ENCODE assay signal across 8 mouse cellular contexts in genomic region chr7:29288942-29289638, GRCm38 (mm10). TPM values are rescaled to one million over a fixed set of nuclear protein-coding genes. Genes with fewer than 3 reads are reported as not detected.
DNase-seq lines count a peak whose midpoint lies in the region; ATAC-seq and TF ChIP-seq lines count a peak whose summit lies in the region.

TSS of gene Ppp1r14a (plus strand) at chr7:29289308.

- H3K4me3 ChIP-seq in kidney, adult 2 months (ENCODE audit: insufficient read depth, low read depth, low read length), result peak within 1 kb of the TSS; percentile 43
- H3K4me3 ChIP-seq in liver, embryonic 12.5 days, result peak within 1 kb of the TSS; percentile 59

- H3K27me3 ChIP-seq in kidney, adult 2 months (replicated peaks; ENCODE audit: control insufficient read depth, insufficient read depth, low read length), result no peaks in the 10 kb centered on the region
- peaks cover 59% of the 10 kb centered on the region for H3K27me3 ChIP-seq in liver, embryonic 12.5 days (replicated peaks)

- TF ChIP-seq CTCF in kidney, adult 2 months (conservative IDR thresholded peaks at IDR 0.05; ENCODE audit: insufficient read depth, insufficient read length, low read depth, low read length), result peak; percentile 64

- no peaks in the 10 kb centered on the region; the same call in 1 of the 2 replicates for H3K4me1 ChIP-seq in kidney, adult 2 months (ENCODE audit: control insufficient read depth, insufficient read depth, low read length)
- peaks cover 50% of the 10 kb centered on the region for H3K4me1 ChIP-seq in liver, embryonic 12.5 days

- peak in 1 of 2 experiments; percentile 59 for DNase-seq in left cerebral cortex, adult 18-20 months (ENCODE audit: low spot score in 2 of 2)
- DNase-seq in left cerebral cortex, adult 11 months (ENCODE audit: low spot score), result no peak
- DNase-seq in embryo, embryonic 10.5 days (ENCODE audit: low spot score), result peak; percentile 87
- DNase-seq in heart, adult 11 months, result peak; percentile 98
- DNase-seq in kidney, adult 2 months, result peak; percentile 65
- DNase-seq in naive thymus-derived CD4-positive, alpha-beta T cell, adult 2 months (ENCODE audit: low read depth), result peak; percentile 76
- peak; percentile 81 for DNase-seq in testis, postnatal 14 days (ENCODE audit: low spot score)

- peak within 1 kb of the TSS; percentile 85 for H3K4me2 ChIP-seq in liver, embryonic 12.5 days

- no peak for TF ChIP-seq POLR2A in kidney, adult 2 months (IDR thresholded peaks at IDR 0.05; ENCODE audit: low read depth, low read length)

- peak within 1 kb of the TSS; percentile 12; the same call in 1 of the 2 replicates for H3K27ac ChIP-seq in kidney, adult 2 months (ENCODE audit: insufficient read depth, low read depth, low read length)
- H3K27ac ChIP-seq in liver, embryonic 12.5 days, result no peak within 1 kb of the TSS

- ATAC-seq in liver, embryonic 12.5 days, result peak; percentile 46; the same call in 1 of the 2 replicates

- WGBS in kidney, adult 2 months, result 3% methylated on average over 59 of the region's 59 CpGs
- WGBS in liver, embryonic 12.5 days (ENCODE audit: insufficient replicate concordance), result 2% methylated on average over 59 of the region's 59 CpGs

- H3K9ac ChIP-seq in liver, embryonic 12.5 days, result peak within 1 kb of the TSS; percentile 51

- no peaks in the 10 kb centered on the region for H3K9me3 ChIP-seq in liver, embryonic 12.5 days (replicated peaks)

- H3K36me3 ChIP-seq in kidney, adult 2 months (ENCODE audit: control insufficient read depth, insufficient read depth, low read length), result no peaks in the 10 kb centered on the region
- H3K36me3 ChIP-seq in liver, embryonic 12.5 days, result no peaks in the 10 kb centered on the region

RNA-seq across cellular contexts. Expression of gene Ppp1r14a, which starts in this region (rescaled TPM):
- 10 to 100 TPM; 16.8 to 18.3 TPM for total RNA-seq in left cerebral cortex, adult 18-20 months (2021)
- 12.3 and 16.1 TPM in 2 replicates for polyA plus RNA-seq in kidney, adult 2 months (2012; rRNA removed)
- polyA plus RNA-seq in liver, embryonic 12.5 days (2016; fragmentation: Nextera tagmentation; extraction: Ambion mirVana), result 4.6 and 5.1 TPM in 2 replicates
